Mouse (Mus musculus): ENCODE measurements around the gene Lrfn1.

GRCm38 (mm10) chr7:28432252-28432651 lies 19.5 kb upstream of the Lrfn1 start:
- TF ChIP-seq CTCF (IDR thresholded peaks at IDR 0.05; ENCODE audit: low read depth) (no peak), EP300 (IDR thresholded peaks at IDR 0.05; ENCODE audit: low read depth) (peak; percentile 94)
